Mouse (Mus musculus) liver, embryonic 18 days (tissue): Measurements from ENCODE around the gene Gas2l1. TPM values are rescaled to one million over a fixed set of nuclear protein-coding genes. Genes with fewer than 3 reads are reported as not detected.

Experiments used
- polyA plus RNA-seq: library from polyadenylated mRNA; depleted of rRNA; stranded (reverse); fragments of >200 nt; gene quantifications from 2 replicates; pipeline ENCODE4 v1.2.3, GENCODE M21; 2012; rRNA removed

Gene Gas2l1
- polyA plus RNA-seq, result 10.7 and 12.1 TPM in 2 replicates

GRCm38 (mm10) chr11:5065056-5065821 lies at the start of gene Gas2l1:
Gene Gas2l1, minus strand, starts transcription at chr11:5065327.

DNA sequence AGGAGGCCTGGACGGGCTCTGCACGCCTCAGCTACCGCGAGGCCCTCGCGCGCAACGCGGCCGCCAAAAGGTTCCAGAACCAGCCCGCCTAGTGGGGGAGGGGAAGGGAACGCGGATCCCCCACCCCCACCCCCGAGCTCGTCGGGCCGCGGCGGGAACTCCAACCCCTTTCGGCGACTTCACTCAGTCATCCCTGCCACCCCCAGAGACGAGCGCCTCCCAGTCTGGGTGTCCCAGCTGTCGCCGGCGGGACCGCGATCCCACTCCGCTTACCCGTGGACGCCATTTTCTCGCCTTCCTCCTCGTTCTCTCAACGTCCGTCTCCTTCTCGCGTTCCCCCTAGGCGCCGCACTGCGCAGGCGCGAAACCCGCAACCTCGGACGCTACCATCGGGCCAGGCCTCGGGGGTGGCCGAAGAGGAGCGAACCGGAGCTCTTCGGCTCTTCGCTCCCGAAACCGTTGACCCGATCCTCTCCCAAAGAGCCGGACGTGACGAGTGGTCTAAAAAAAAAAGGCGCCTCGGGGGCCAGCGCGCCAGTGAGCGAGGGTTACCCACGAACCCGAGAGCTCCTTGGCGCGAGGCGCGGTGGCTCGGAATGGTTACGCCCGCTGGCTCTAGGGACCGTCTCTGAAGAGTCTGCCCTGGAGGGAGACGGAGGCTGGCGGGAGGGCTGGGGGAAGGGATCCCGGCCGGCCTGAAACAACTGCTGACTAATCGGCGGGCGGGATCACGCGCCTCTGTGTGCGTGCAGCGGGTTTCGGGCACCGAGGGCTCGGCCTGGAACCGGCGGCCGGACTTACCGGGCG lies 33.8 kb upstream of the Gas2l1 start, which contains the start of the genes Rhbdd3 and Ewsr1:
Gene Rhbdd3, plus strand, starts transcription at position 191 of the 807 bp plus-strand sequence.
Gene Ewsr1, minus strand, starts transcription at position 531 of the 807 bp plus-strand sequence.

GRCm38 (mm10) chr11:5057856-5058641 lies 7.1 kb downstream of the Gas2l1 start, which contains the start of gene Rasl10a:
Gene Rasl10a, plus strand, starts transcription at chr11:5058128.

Other genes with a start within 250 kb of the Gas2l1 start
- 10.5 and 12.2 TPM in 2 replicates for gene Nf2, start 215.8 kb downstream of the Gas2l1 start, polyA plus RNA-seq
- gene Nipsnap1, start 191.4 kb downstream of the Gas2l1 start, polyA plus RNA-seq, result 65.9 and 74.9 TPM in 2 replicates
- gene Thoc5, start 170.0 kb downstream of the Gas2l1 start, polyA plus RNA-seq, result 10.6 and 10.8 TPM in 2 replicates
- gene Nefh, start 117.3 kb downstream of the Gas2l1 start, polyA plus RNA-seq, result 0.07 and 0.08 TPM in 2 replicates
- 34.2 and 43.2 TPM in 2 replicates for gene Ap1b1, start 78.5 kb downstream of the Gas2l1 start, polyA plus RNA-seq
- gene Rasl10a, start 7.2 kb downstream of the Gas2l1 start, polyA plus RNA-seq, result 0.36 and 0.44 TPM in 2 replicates
- gene Rhbdd3, start 33.6 kb upstream of the Gas2l1 start, polyA plus RNA-seq, result 10.1 and 11.4 TPM in 2 replicates
- gene Ewsr1, start 33.9 kb upstream of the Gas2l1 start, polyA plus RNA-seq, result 162 and 183 TPM in 2 replicates
- gene Emid1, start 86.9 kb upstream of the Gas2l1 start, polyA plus RNA-seq, result 1.9 and 2.2 TPM in 2 replicates
- 1.9 and 2.3 TPM in 2 replicates for gene Kremen1, start 196.2 kb upstream of the Gas2l1 start, polyA plus RNA-seq